Mouse (Mus musculus) retina, embryonic 14.5 days (tissue): ENCODE data around the gene Ralgapa2.

ENCODE experiments used
- DNase-seq: peaks from one replicate; pipeline ENCODE4 v3.0.0-alpha.2; 2015; ENCODE audit warnings: low spot score

Ralgapa2 gene

GRCm38 (mm10) chr2:146221929-146222278 lies 290.2 kb downstream of the Ralgapa2 start:
- DNase-seq = no peak

GRCm38 (mm10) chr2:146221076-146221928 lies 290.8 kb downstream of the Ralgapa2 start, which contains the start of gene Insm1:
Insm1 (plus strand) TSS chr2:146221921.
- peak; percentile 87 for DNase-seq

- DNase-seq = peak; percentile 67
These were observed 291.5 kb downstream of the Ralgapa2 start for GRCm38 (mm10) chr2:146220591-146221075.

GRCm38 (mm10) chr2:146219791-146220190 lies 292.4 kb downstream of the Ralgapa2 start:
- DNase-seq = no peak

GRCm38 (mm10) chr2:146218881-146219535 lies 293.1 kb downstream of the Ralgapa2 start:
- DNase-seq = peak; percentile 52

GRCm38 (mm10) chr2:146218161-146218691 lies 293.9 kb downstream of the Ralgapa2 start:
- DNase-seq = peak; percentile 78

GRCm38 (mm10) chr2:146217227-146217980 lies 294.7 kb downstream of the Ralgapa2 start:
- peak; percentile 81 for DNase-seq

GRCm38 (mm10) chr2:146216111-146217064 lies 295.8 kb downstream of the Ralgapa2 start:
- no peak for DNase-seq

GRCm38 (mm10) chr2:146214715-146215114 lies 297.4 kb downstream of the Ralgapa2 start:
- peak; percentile 83 for DNase-seq

GRCm38 (mm10) chr2:146210968-146211367 lies 301.2 kb downstream of the Ralgapa2 start:
- DNase-seq = no peak

- DNase-seq = no peak
These were observed 314.2 kb downstream of the Ralgapa2 start for GRCm38 (mm10) chr2:146197947-146198346.

- no peak for DNase-seq
These were observed 316.0 kb downstream of the Ralgapa2 start for GRCm38 (mm10) chr2:146196126-146196525.
